Mouse (Mus musculus) embryonic facial prominence, embryonic 14.5 days (tissue): ENCODE data around the gene Cd276. TPM values are rescaled to one million over a fixed set of nuclear protein-coding genes. Genes with fewer than 3 reads are reported as not detected.

Experiments
- ATAC-seq: fragments of 200-750 bp; cut with Nextera tagmentation; 2 replicates; pipeline ENCODE4 v1.8.0; 2017; ENCODE audit warnings: low read depth, moderate number of reproducible peaks, moderate TSS enrichment
- DNase-seq: peaks from one replicate; pipeline ENCODE4 v3.0.0-alpha.2; 2015; ENCODE audit warnings: low spot score
- H3K27ac ChIP-seq: fragments of 300-500 bp; sonication (generic); replicated peaks from 2 replicates; pipeline ENCODE4 v1.5.1; 2014; ENCODE audit warnings: low read depth, mild to moderate bottlenecking, low read length, moderate library complexity
- H3K27me3 ChIP-seq: fragments of 300-500 bp; sonication (generic); replicated peaks from 2 replicates; pipeline ENCODE4 v1.6.1; 2014; ENCODE audit warnings: low read length; ENCODE audit not compliant: control insufficient read depth, insufficient read depth
- H3K36me3 ChIP-seq: fragments of 300-500 bp; sonication (generic); 2 replicates; pipeline ENCODE4 v1.6.1; 2014; ENCODE audit warnings: low read length, mixed read lengths; ENCODE audit not compliant: control insufficient read depth, insufficient read depth
- H3K4me1 ChIP-seq: fragments of 300-500 bp; sonication (generic); 2 replicates; pipeline ENCODE4 v1.6.1; 2014; ENCODE audit warnings: antibody characterized with exemption, low read length; ENCODE audit not compliant: control insufficient read depth, insufficient read depth
- H3K4me2 ChIP-seq: fragments of 300-500 bp; sonication (generic); 2 replicates; pipeline ENCODE4 v1.6.1; 2014; ENCODE audit warnings: low read depth, mild to moderate bottlenecking, low read length, moderate library complexity, mixed read lengths
- H3K4me3 ChIP-seq: fragments of 300-500 bp; sonication (generic); 2 replicates; pipeline ENCODE4 v1.5.1; 2014; ENCODE audit warnings: low read depth, mild to moderate bottlenecking, low read length
- H3K9ac ChIP-seq: fragments of 300-500 bp; sonication (generic); 2 replicates; pipeline ENCODE4 v1.6.1; 2014; ENCODE audit warnings: low read depth, mild to moderate bottlenecking, low read length, moderate library complexity, mixed read lengths
- H3K9me3 ChIP-seq: fragments of 300-500 bp; sonication (generic); 2 replicates; pipeline ENCODE4 v1.6.1; 2016; ENCODE audit warnings: low read length; ENCODE audit not compliant: control insufficient read depth
- WGBS: fragments of 180-500 bp; shearing (Covaris S2); extraction: QIAGEN DNeasy Blood & Tissue Kit; methylation state at CpG from one replicate; pipeline ENCODE4 v1.1.7; 2014; 5-methylcytosine and 5-hydroxymethylcytosine counted together
- polyA plus RNA-seq: library from polyadenylated mRNA; unstranded; fragments of >200 nt; fragmentation: Nextera tagmentation; extraction: Ambion mirVana; gene quantifications from 2 replicates; pipeline ENCODE4 v1.2.1, GENCODE M21; 2014

The Cd276 gene
- polyA plus RNA-seq, 1 experiment from 2014 or later = 56.1 TPM

DNA sequence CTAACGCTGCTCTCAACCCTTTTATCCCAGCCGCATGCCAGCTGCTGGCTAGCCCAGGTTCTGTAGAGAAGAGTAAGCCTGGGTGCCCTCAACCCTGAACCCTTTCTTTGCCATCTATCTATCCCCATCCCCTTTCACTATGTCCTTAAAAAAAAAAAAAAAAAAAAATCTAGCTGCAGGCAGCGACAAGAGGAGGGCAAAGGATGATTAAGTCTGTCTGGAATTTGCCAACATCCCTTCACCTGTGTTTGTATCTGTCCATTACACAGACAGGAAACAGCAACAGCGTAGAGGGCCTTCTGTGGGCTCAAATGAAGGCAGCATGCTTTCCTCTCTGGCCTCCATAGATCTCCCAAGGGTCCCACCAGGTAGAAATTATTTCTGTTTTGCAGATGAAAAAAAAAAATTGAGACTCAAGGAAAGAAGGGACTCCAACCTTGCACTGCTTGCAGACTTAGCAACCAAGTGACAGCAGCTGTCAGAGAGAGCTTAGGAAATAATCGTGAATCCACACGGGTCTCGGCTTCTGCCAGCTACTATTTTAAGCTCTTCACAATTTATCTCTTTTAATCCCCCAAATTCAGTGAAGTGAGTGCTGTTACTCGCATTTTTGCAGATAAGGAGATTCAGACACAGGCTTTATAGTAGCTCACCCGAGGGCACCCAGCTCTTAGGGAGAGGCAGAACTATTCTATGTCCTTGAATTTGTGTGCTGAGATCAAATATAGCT lies 613 bp upstream of the Cd276 start:
- H3K9me3 ChIP-seq = no peaks in the 10 kb centered on the region
- H3K36me3 ChIP-seq = no peaks in the 10 kb centered on the region
- H3K4me3 ChIP-seq = peak overlapping the region; percentile 88
- ATAC-seq (no peak), DNase-seq (peak; percentile 51)
- H3K9ac ChIP-seq = peak overlapping the region; percentile 98; the same call in 1 of the 2 replicates
- H3K27me3 ChIP-seq = no peaks in the 10 kb centered on the region
- H3K4me2 ChIP-seq = peak overlapping the region; percentile 62
- H3K27ac ChIP-seq = peak overlapping the region; percentile 96
- 19% methylated on average over 9 of the region's 9 CpGs for WGBS
- peaks cover 20% of the 10 kb centered on the region for H3K4me1 ChIP-seq

DNA sequence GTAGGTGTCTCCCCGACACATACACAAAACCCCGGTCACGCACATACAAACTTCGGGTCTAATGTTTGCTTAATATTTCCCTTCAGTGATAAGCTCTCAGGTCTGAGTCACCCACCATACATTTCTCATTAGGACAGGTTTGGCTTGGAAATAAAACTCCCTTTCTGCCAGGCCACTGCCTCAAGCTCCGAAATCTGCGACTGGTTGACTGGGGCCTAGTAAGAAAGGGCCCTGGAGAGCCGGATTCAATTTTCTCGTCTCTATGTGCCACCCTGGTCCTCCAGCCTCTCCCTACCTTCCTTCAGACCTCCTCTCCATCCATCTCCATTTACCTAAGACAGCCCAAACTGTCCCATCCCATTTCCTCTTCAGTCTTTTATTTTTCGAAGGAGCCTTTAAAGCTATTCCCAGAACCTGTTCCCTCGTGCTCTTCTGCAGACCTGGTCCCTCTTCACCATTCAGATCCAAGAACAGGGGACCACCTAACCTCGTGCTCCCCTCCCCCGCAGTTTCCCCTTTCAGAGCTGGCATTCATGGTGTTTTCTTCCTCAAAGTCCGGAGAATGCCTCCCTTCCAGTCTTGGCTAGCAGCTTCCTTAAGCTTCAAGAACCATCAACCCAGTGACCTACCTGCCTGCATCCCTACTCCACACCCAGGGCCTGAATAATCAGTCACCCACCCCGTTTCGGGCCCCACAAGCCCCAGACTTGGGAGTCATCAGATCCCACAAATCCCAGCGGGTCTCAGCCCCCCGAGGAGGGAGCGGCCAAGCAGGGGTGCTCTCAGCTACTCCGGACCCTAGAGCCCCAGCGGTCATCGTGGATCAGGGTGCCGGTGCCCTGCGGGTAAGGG lies 955 bp downstream of the Cd276 start:
- H3K36me3 ChIP-seq = no peaks in the 10 kb centered on the region
- H3K4me1 ChIP-seq = peaks cover 20% of the 10 kb centered on the region
- peak overlapping the region; percentile 88 for H3K4me3 ChIP-seq
- DNase-seq (no peak), ATAC-seq (no peak; the same call in 1 of the 2 replicates)
- peak overlapping the region; percentile 96 for H3K27ac ChIP-seq
- H3K9me3 ChIP-seq = no peaks in the 10 kb centered on the region
- H3K4me2 ChIP-seq = peak overlapping the region; percentile 62
- no peaks in the 10 kb centered on the region for H3K27me3 ChIP-seq
- H3K9ac ChIP-seq = peak overlapping the region; percentile 98
- WGBS = 13% methylated on average over 20 of the region's 23 CpGs

DNA sequence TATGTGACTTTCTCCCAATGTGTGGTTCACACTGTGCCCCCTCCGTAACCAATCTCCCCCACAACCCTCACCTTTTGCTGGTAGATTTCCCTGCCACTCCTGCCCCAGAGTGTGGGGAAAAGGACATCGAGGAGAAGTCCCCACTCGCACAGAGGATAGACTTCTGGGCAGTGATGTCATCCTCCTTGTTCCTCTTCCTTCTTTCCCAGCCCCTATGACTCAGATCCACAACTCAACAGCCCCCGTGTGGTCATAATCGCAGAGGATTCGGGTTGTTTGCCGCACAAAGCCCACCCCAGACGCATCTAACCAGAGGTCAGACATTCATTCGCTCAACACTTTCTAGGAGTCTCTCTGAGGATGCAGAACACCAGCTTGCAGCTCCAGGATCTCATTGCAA lies 3.2 kb downstream of the Cd276 start:
- H3K4me3 ChIP-seq = no peak overlapping the region
- no peak overlapping the region for H3K9ac ChIP-seq
- peaks cover 23% of the 10 kb centered on the region for H3K4me1 ChIP-seq
- ATAC-seq (no peak), DNase-seq (no peak)
- H3K27ac ChIP-seq = no peak overlapping the region
- H3K27me3 ChIP-seq = no peaks in the 10 kb centered on the region
- no peaks in the 10 kb centered on the region for H3K9me3 ChIP-seq
- WGBS = 74% methylated on average over 9 of the region's 9 CpGs
- no peak overlapping the region for H3K4me2 ChIP-seq
- H3K36me3 ChIP-seq = no peaks in the 10 kb centered on the region

DNA sequence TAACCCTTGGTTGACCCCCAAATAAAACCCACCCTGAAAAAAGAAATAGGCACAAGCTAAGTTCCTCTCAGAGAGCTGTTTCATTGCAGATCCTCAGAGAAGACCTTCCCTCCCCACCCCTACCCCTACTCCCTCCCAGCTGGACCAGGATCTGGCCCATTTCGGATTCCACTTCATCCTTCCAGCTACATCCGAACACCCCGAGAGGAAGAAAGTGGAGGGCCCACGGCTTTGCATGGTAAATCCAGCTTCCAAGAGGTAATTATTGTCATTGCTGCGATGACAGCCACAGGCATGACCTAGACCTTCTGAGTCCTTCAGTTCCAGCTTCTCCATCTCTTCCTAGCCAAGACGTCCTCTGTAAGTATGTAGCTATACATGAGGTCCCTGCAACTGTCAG lies 4.3 kb downstream of the Cd276 start:
- no peak overlapping the region for H3K9ac ChIP-seq
- no peak overlapping the region for H3K27ac ChIP-seq
- H3K4me1 ChIP-seq = peaks cover 23% of the 10 kb centered on the region
- no peaks in the 10 kb centered on the region for H3K36me3 ChIP-seq
- H3K27me3 ChIP-seq = no peaks in the 10 kb centered on the region
- ATAC-seq (no peak), DNase-seq (no peak)
- WGBS = 84% methylated on average over 6 of the region's 6 CpGs
- H3K4me3 ChIP-seq = no peak overlapping the region
- H3K9me3 ChIP-seq = no peaks in the 10 kb centered on the region
- no peak overlapping the region for H3K4me2 ChIP-seq

DNA sequence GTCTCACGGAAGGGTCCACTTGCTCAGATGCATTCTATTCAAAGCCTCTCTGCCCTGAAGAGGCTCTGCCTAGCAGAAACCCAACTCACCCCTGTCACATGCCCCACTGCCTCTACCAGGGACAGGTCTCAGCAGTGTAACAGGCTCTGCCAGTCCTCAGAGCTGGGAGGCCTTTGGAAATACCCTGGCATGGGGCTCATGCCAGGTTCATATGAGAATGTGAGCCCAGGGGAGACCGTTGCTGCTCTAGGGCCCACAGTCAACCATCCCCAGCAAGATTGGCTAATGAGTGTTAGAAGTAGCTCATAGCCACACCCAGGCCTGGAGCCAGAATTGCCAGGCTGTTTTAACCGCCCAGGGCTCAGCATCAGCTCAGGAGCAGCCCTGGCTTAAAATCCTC lies 5.5 kb downstream of the Cd276 start:
- no peak for ATAC-seq
- H3K4me1 ChIP-seq = peaks cover 26% of the 10 kb centered on the region
- 74% methylated on average over 3 of the region's 3 CpGs for WGBS

DNA sequence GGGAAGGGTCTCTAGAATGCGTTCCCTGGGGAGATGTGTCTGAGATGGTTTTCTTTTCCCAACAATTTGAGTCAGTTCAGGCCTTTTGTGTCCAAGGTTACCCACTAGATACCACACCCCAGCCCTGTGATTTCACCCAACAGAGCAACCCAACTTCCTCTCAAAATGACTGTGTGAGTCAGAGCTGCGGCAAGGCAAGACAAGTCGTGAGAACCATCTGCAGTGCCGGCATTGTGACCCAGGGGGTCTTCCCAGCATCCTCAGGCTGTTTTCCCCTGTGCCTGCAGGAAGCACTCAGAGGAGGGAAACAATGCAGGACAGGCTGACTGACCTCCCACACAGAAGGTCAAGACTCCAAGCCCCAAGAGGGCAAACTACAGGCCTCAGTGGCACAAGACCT lies 6.3 kb downstream of the Cd276 start:
- ATAC-seq = no peak
- Histone ChIP-seq H3K9me3 (no peaks in the 10 kb centered on the region), H3K27me3 (no peaks in the 10 kb centered on the region), H3K9ac (no peak overlapping the region), H3K4me3 (no peak overlapping the region), H3K36me3 (no peaks in the 10 kb centered on the region), H3K4me1 (peaks cover 22% of the 10 kb centered on the region), H3K4me2 (no peak overlapping the region), H3K27ac (no peak overlapping the region)
- WGBS = 34% methylated on average over 4 of the region's 4 CpGs
- DNase-seq = no peak

More for the DNA sequence above, 5.5 kb downstream of the Cd276 start:
- no peak for DNase-seq
- H3K36me3 ChIP-seq = no peaks in the 10 kb centered on the region
- H3K4me3 ChIP-seq = no peak overlapping the region
- no peak overlapping the region for H3K9ac ChIP-seq
- no peak overlapping the region for H3K4me2 ChIP-seq
- no peaks in the 10 kb centered on the region for H3K27me3 ChIP-seq
- H3K27ac ChIP-seq = no peak overlapping the region
- no peaks in the 10 kb centered on the region for H3K9me3 ChIP-seq

DNA sequence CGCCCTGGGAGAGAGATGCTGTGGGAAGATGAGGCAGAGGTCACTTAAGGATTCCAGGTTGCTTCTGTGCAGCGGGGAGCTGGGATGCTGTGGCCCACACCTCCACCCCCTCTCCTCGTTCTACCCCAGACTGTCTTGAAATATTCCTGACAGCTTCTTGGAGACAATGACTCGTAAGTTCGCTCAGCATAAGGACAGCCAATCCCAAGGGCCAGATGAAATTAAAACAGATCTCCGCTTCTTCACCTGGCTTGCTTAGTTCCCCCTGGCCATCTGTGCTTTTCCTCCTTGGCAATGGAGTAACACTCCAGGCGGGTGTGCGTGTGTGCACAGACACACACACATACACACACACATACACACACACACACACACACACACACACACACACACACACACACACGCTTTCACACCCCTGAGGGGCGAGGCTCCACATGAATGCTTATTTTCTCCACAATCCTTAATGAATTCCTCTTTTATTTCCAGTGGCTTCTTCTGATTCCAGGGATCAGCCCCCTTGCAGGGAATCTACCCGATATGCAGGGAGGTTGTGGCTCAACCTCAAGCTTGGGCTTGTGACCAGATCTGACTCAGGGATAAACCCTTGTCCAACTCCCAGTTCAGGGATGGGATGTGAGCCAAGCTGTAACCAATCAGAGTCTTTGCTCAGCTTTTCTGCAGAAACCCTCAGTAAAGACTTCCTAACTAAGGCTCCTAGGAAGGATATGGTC lies 8.4 kb downstream of the Cd276 start:
- H3K27me3 ChIP-seq = no peaks in the 10 kb centered on the region
- 74% methylated on average over 11 of the region's 11 CpGs for WGBS
- no peak overlapping the region; the same call in 1 of the 2 replicates for H3K9ac ChIP-seq
- H3K36me3 ChIP-seq = no peaks in the 10 kb centered on the region
- no peak overlapping the region for H3K27ac ChIP-seq
- DNase-seq = peak; percentile 85
- ATAC-seq = peak; percentile 61
- H3K4me3 ChIP-seq = no peak overlapping the region
- no peak overlapping the region for H3K4me2 ChIP-seq
- no peaks in the 10 kb centered on the region for H3K9me3 ChIP-seq
- peaks cover 20% of the 10 kb centered on the region for H3K4me1 ChIP-seq

DNA sequence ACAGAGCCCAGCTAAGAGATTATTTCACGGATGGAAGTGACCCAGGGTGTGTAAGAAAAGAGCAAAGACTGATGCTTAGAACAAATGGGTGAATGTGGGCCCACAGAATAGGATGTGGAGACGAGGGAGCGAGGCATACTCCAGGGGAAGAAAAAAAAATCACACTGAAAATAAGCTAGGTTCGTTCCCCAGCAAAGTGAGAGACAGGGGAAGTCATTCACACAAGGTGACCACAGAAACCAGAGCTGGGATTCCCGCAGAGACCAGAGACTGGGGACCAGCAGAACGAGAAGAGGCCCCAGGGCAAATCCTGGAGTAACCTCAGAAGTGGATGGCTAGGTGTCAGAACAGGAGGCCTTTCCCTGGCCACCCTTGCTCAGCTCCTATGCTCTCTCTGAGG lies 9.8 kb downstream of the Cd276 start:
- Histone ChIP-seq H3K4me3 (no peak overlapping the region), H3K4me1 (peaks cover 22% of the 10 kb centered on the region), H3K9me3 (no peaks in the 10 kb centered on the region), H3K4me2 (no peak overlapping the region), H3K9ac (no peak overlapping the region), H3K27ac (no peak overlapping the region), H3K27me3 (no peaks in the 10 kb centered on the region), H3K36me3 (peaks cover 2% of the 10 kb centered on the region; the same call in 1 of the 2 replicates)
- no peak for ATAC-seq
- WGBS = 48% methylated on average over 6 of the region's 6 CpGs
- no peak for DNase-seq
